ENCODE assay signal across 9 mouse cellular contexts in genomic region chr15:61102421-61103412, GRCm38 (mm10).
DNase-seq lines count a peak whose midpoint lies in the region; ATAC-seq and TF ChIP-seq lines count a peak whose summit lies in the region.
"Had no signal": no experiment of that assay in that cellular context is flagged by ENCODE, and none has a peak within 500 bp of the region (broad histone marks: within the 10 kb centered on the region; RNA-seq: fewer than 3 reads in every experiment).

No protein-coding gene starts in this region.

- dilution Hi-C loops in CH12.LX (cut with MboI; ENCODE audit: extremely low pct_ligation_motif_present, extremely low pct_unique_long_range_greater_than_20kb, low sequenced_read_pairs), result no loop called here

- TF ChIP-seq RAD21 in CH12.LX (IDR thresholded peaks at IDR 0.05; ENCODE audit: low read depth, low read length), result peak; percentile 88

- H3K4me1 ChIP-seq in kidney, adult 2 months (ENCODE audit: control insufficient read depth, insufficient read depth, low read length), result no peaks in the 10 kb centered on the region
- no peaks in the 10 kb centered on the region for H3K4me1 ChIP-seq in CH12.LX (ENCODE audit: control insufficient read depth in 1 of 2, insufficient read depth in 2 of 2)
- peaks cover 4% of the 10 kb centered on the region for H3K4me1 ChIP-seq in neural tube, embryonic 14.5 days (ENCODE audit: control insufficient read depth, insufficient read depth, low read length)
- H3K4me1 ChIP-seq: liver, embryonic 15.5 days had no signal

- no peak for TF ChIP-seq EP300 in CH12.LX (IDR thresholded peaks at IDR 0.05; ENCODE audit: low read length)

- no peak for TF ChIP-seq POLR2A in kidney, adult 2 months (IDR thresholded peaks at IDR 0.05; ENCODE audit: low read depth, low read length)
- TF ChIP-seq POLR2A in CH12.LX (IDR thresholded peaks at IDR 0.05; ENCODE audit: low read depth, low read length), result no peak
- no peak for TF ChIP-seq POLR2A in brain, embryonic 14.5 days (IDR thresholded peaks at IDR 0.05; ENCODE audit: borderline replicate concordance, extremely low read depth, insufficient read depth, insufficient read length, poor library complexity, severe bottlenecking)

- peak; percentile 56 for DNase-seq in kidney, adult 2 months
- DNase-seq in kidney, adult 18-20 months, result no peak
- peak; percentile 70 for DNase-seq in CH12.LX (ENCODE audit: extremely low read depth)
- peak; percentile 91 for DNase-seq in brain, embryonic 14.5 days (ENCODE audit: low read depth)
- peak; percentile 56 to 77 for DNase-seq in left cerebral cortex, postnatal 25 days (ENCODE audit: low spot score in 2 of 2)
- DNase-seq in urinary bladder, postnatal 10 days (ENCODE audit: low spot score), result no peak

- TF ChIP-seq CTCF in kidney, adult 2 months (conservative IDR thresholded peaks at IDR 0.05; ENCODE audit: insufficient read depth, insufficient read length, low read depth, low read length), result no peak
- peak; percentile 33 to 72 for TF ChIP-seq CTCF in CH12.LX (conservative IDR thresholded peaks at IDR 0.05 in 1 of 2, IDR thresholded peaks at IDR 0.05 in 1 of 2; ENCODE audit: low read depth in 2 of 2, low read length in 2 of 2)
- peak; percentile 44; the same call in 1 of the 2 replicates for TF ChIP-seq CTCF in brain, embryonic 14.5 days (IDR thresholded peaks at IDR 0.05; ENCODE audit: borderline replicate concordance, extremely low read depth, insufficient read depth, insufficient read length)

- ATAC-seq in granulocyte monocyte progenitor cell, adult 5-6 weeks (replicated peaks; ENCODE audit: poor library complexity, severe bottlenecking), result 0 out of 2 replicates have a peak, but pooled peaks have one; percentile 40
- ATAC-seq in neural tube, embryonic 14.5 days (ENCODE audit: low read depth), result peak; percentile 78

- no peaks in the 10 kb centered on the region for H3K36me3 ChIP-seq in kidney, adult 2 months (ENCODE audit: control insufficient read depth, insufficient read depth, low read length)
- H3K36me3 ChIP-seq in CH12.LX (replicated peaks in 1 of 2; ENCODE audit: control insufficient read depth in 1 of 2, insufficient read depth in 1 of 2, low read length in 1 of 2), result no peaks in the 10 kb centered on the region
- no peaks in the 10 kb centered on the region for H3K36me3 ChIP-seq in neural tube, embryonic 14.5 days (ENCODE audit: control insufficient read depth, insufficient read depth, low read length)
- H3K36me3 ChIP-seq: liver, embryonic 15.5 days had no signal

- H3K27ac ChIP-seq in kidney, adult 2 months (ENCODE audit: insufficient read depth, low read depth, low read length), result no peak overlapping the region
- H3K27ac ChIP-seq in CH12.LX (ENCODE audit: insufficient read depth, low read depth), result no peak overlapping the region
- H3K27ac ChIP-seq in neural tube, embryonic 14.5 days (ENCODE audit: low read depth, low read length), result no peak overlapping the region
- H3K27ac ChIP-seq: liver, embryonic 15.5 days had no signal

- H3K4me2 ChIP-seq in CH12.LX (ENCODE audit: insufficient read depth, low read depth, poor library complexity, severe bottlenecking), result no peak overlapping the region
- peak overlapping the region; percentile 19; the same call in 1 of the 2 replicates for H3K4me2 ChIP-seq in neural tube, embryonic 14.5 days (ENCODE audit: low read depth, low read length)
- H3K4me2 ChIP-seq: liver, embryonic 15.5 days had no signal

- WGBS in kidney, adult 2 months, result 46% methylated on average over 7 of the region's 7 CpGs
- 17% methylated on average over 7 of the region's 7 CpGs for WGBS in neural tube, embryonic 14.5 days

- no peak overlapping the region for H3K9ac ChIP-seq in CH12.LX (ENCODE audit: insufficient read depth, low read depth)
- no peak overlapping the region for H3K9ac ChIP-seq in neural tube, embryonic 14.5 days (replicated peaks; ENCODE audit: low read depth, low read length)
- H3K9ac ChIP-seq: liver, embryonic 15.5 days had no signal

- no peak overlapping the region for H3K4me3 ChIP-seq in kidney, adult 2 months (ENCODE audit: insufficient read depth, low read depth, low read length)
- no peak overlapping the region for H3K4me3 ChIP-seq in CH12.LX (replicated peaks in 1 of 3; ENCODE audit: low read depth in 2 of 3, low read length in 2 of 3, poor library complexity in 1 of 3)
- H3K4me3 ChIP-seq in neural tube, embryonic 14.5 days (ENCODE audit: low read depth, low read length), result no peak overlapping the region
- H3K4me3 ChIP-seq: liver, embryonic 15.5 days had no signal

- H3K27me3 ChIP-seq in kidney, adult 2 months (replicated peaks; ENCODE audit: control insufficient read depth, insufficient read depth, low read length), result no peaks in the 10 kb centered on the region
- no peaks in the 10 kb centered on the region for H3K27me3 ChIP-seq in CH12.LX (replicated peaks)
- no peaks in the 10 kb centered on the region for H3K27me3 ChIP-seq in neural tube, embryonic 14.5 days (ENCODE audit: control insufficient read depth, insufficient read depth, low read length)
- H3K27me3 ChIP-seq: liver, embryonic 15.5 days had no signal

- no peaks in the 10 kb centered on the region; the same call in 1 of the 2 replicates for H3K79me2 ChIP-seq in CH12.LX (replicated peaks; ENCODE audit: control insufficient read depth, extremely low read depth, insufficient read depth, poor library complexity, severe bottlenecking)

- intact Hi-C loops in left cerebral cortex, postnatal 25 days (cut with DNase I), result no loop called here

- in situ Hi-C loops in CH12.LX (cut with MboI; ENCODE audit: low pct_ligation_motif_present, low pct_unique_long_range_greater_than_20kb, low sequenced_read_pairs), result no loop called here

- no peaks in the 10 kb centered on the region for H3K9me3 ChIP-seq in CH12.LX (replicated peaks; ENCODE audit: low read length)
- no peaks in the 10 kb centered on the region for H3K9me3 ChIP-seq in neural tube, embryonic 14.5 days (ENCODE audit: control insufficient read depth, low read length)
- H3K9me3 ChIP-seq: liver, embryonic 15.5 days had no signal

TF ChIP-seq in CH12.LX, 34 proteins besides CTCF, POLR2A, EP300 and RAD21:
- TF ChIP-seq HCFC1 (IDR thresholded peaks at IDR 0.05; ENCODE audit: low read depth, low read length), result no peak
- peak; percentile 42 for TF ChIP-seq SMC3 (IDR thresholded peaks at IDR 0.05; ENCODE audit: low read depth, low read length)
TF ChIP-seq in CH12.LX: peak in this region for 1.

Comparison
In these comparisons a context has a peak if more than half of its experiments do, and no peak if none do; other contexts are left out.
1. DNase-seq: peak in kidney, adult 2 months (single experiment), CH12.LX (single experiment), brain, embryonic 14.5 days (single experiment) and left cerebral cortex, postnatal 25 days (2 of 2); none in kidney, adult 18-20 months (single experiment) and urinary bladder, postnatal 10 days (single experiment).